Mouse (Mus musculus): ENCODE data around the gene Olfr750.

DNA sequence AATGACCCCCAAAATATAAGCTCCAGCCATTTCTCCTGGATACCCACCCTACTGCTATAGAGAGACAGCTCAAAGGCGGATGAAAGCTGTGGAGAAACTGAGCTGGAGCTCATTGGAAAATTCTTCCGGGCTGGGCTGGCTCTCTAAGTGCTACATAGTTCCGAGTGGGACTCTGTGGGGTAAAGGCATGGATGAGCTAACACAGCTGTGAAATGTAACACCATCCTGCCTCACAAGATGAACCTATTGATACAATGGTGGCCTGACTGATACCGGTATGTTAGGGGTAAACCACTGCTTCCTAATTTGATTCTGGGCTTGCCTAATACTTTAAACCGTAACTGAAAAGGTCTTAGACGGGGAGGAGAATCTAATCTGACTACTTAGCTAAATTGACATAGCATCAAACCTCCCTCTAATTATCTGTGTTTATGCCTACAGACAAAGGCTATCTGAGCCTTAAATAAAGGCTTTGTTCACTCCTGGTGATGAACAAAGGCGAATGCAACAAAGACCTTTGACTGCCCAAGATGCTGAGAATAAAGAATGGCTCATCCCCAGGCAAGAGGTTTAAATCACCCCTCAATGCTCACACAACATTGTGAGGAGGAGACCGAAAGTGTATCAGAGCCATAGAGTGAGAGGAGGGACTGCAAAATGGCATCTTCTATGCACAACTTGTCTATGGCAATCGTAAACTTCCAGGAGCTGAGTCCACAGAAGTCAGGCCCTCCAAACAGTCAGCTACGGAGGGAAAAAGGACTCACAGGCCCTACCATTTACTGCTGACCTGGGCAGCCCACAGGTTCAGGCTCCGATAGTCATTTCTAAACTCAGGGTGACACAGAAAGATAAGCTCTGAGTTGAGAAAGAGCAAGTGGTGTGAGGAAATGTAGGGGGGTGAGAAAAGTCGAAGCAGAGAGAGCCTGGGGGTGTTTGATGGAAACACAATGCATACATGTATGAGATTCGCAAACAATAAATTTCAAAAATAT lies 19.7 kb downstream of the Olfr750 start:
- TF ChIP-seq ZC3H11A (IDR thresholded peaks at IDR 0.05; ENCODE audit: borderline replicate concordance, low read depth, low read length) (no peak), HCFC1 (IDR thresholded peaks at IDR 0.05; ENCODE audit: borderline replicate concordance, insufficient read depth, low read length) (no peak), CHD2 (IDR thresholded peaks at IDR 0.05; ENCODE audit: low read depth, low read length) (no peak)

Measured in ES-E14 (cell line).